ENCODE assay signal across 12 mouse cellular contexts in the genomic region with DNA sequence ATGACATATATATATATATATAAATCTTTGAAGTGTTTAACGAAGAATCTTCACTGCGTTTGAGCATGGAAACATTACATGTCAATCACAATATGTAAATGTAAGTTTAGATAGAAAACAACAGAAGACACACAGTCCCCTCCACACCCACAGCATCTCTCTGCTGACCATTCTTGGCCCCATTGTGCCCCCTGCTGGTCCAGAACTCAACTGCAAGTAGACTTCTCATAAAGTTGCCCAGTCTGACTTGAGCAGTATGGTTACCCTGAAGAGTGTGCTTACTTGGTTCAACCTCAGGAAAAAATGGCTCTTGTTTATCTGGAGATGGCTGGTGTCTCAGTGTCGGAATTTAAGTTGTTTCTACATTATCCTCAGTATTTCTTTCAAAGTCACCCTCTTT.
A peak's percentile ranks its signal among the peaks of the same experiment; 100 is the strongest.
DNase-seq lines count a peak whose midpoint lies in the region; ATAC-seq lines count a peak whose summit lies in the region.
"Had no signal": no experiment of that assay in that cellular context is flagged by ENCODE, and none has a peak within 500 bp of the region (broad histone marks: within the 10 kb centered on the region; RNA-seq: fewer than 3 reads in every experiment).

No protein-coding gene starts in this region.

- DNase-seq in lung, postnatal 36 days, result peak; percentile 3
- no peak for DNase-seq in lung, adult 18-20 months
- peak; percentile 9 for DNase-seq in adrenal gland, postnatal 14 days
- DNase-seq in thymus, postnatal 36 days, result peak; percentile 35 to 43
- DNase-seq in heart, postnatal 4 days, result no peak
- no peak for DNase-seq in neural tube, embryonic 10.5 days (ENCODE audit: extremely low spot score, low spot score)
- DNase-seq: cerebellum, postnatal 36 days; kidney, postnatal 10 days; liver had no signal

- ATAC-seq in megakaryocyte progenitor cell, adult 5-6 weeks (replicated peaks; ENCODE audit: poor library complexity), result peak; percentile 58; the same call in 1 of the 2 replicates
- ATAC-seq: intestine, embryonic 15.5 days; lung, postnatal 0 days had no signal

Comparison
In these comparisons a context has a peak if more than half of its experiments do, and no peak if none do; other contexts are left out.
1. DNase-seq: peak in lung, postnatal 36 days (single experiment), adrenal gland, postnatal 14 days (single experiment) and thymus, postnatal 36 days (2 of 2); none in lung, adult 18-20 months (0 of 2), heart, postnatal 4 days (single experiment) and neural tube, embryonic 10.5 days (single experiment).